Mouse (Mus musculus): Measurements from ENCODE around the gene Kif1b. TPM values are rescaled to one million over a fixed set of nuclear protein-coding genes. Genes with fewer than 3 reads are reported as not detected.
"Not testable (repeated sequence)": the region's sequence is repeated elsewhere in the genome, so short reads cannot be mapped to it uniquely, and the experiment has no call there.

Kif1b gene
- total and polyA plus RNA-seq, 3 experiments: 41.6 to 186 (median 154) TPM

DNA sequence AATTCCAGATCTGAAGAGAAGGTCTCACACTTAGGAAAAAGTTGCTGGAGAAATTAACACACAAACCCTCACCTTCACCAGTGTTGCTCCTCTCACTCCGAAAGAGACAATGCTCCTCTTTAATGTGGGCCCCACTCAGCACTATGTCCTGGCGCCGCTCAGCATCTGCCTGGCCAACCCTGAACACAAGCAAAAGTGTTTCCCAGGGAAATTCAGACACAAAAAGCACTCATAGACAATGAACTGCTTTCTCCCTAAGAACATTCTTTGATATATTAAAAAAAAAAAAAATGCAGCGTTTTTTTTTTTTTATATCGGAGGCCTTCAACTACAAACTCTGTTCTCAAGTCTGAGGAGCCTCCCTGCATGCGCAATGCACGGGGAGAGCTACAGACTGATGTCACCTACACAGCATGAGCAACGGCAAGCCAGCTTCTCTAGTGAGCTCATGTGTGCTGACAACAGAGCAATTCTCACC lies 60.3 kb downstream of the Kif1b start:
- DNase-seq: no peak
- TF ChIP-seq POLR2A (IDR thresholded peaks at IDR 0.05; ENCODE audit: insufficient read depth, low read depth, low read length) (no peak), EP300 (IDR thresholded peaks at IDR 0.05; ENCODE audit: insufficient read depth, low read depth, low read length) (no peak), CTCF (IDR thresholded peaks at IDR 0.05) (no peak)
- no peak overlapping the region for H3K9ac ChIP-seq (ENCODE audit: low read depth, low read length)
- intact Hi-C loops (cut with DNase I): no loop called here
- WGBS: 79% methylated on average over 8 of the region's 8 CpGs
- no peak overlapping the region for H3K4me3 ChIP-seq
- H3K4me1 ChIP-seq (ENCODE audit: control insufficient read depth, insufficient read depth, low read length): no peaks in the 10 kb centered on the region
- peaks cover 3% of the 10 kb centered on the region for H3K36me3 ChIP-seq (ENCODE audit: control insufficient read depth, insufficient read depth, low read length)
- no peaks in the 10 kb centered on the region for H3K27me3 ChIP-seq (ENCODE audit: control insufficient read depth, insufficient read depth, low read length)
- no peaks in the 10 kb centered on the region for H3K79me2 ChIP-seq (replicated peaks; ENCODE audit: control insufficient read depth, insufficient read depth, low read length)
- no peak overlapping the region for H3K27ac ChIP-seq

- peaks cover 3% of the 10 kb centered on the region for H3K36me3 ChIP-seq (ENCODE audit: control insufficient read depth, insufficient read depth, low read length)
- WGBS: 79% methylated on average over 7 of the region's 7 CpGs
- H3K4me1 ChIP-seq (ENCODE audit: control insufficient read depth, insufficient read depth, low read length): no peaks in the 10 kb centered on the region
- no peak overlapping the region for H3K27ac ChIP-seq
- H3K79me2 ChIP-seq (replicated peaks; ENCODE audit: control insufficient read depth, insufficient read depth, low read length): no peaks in the 10 kb centered on the region
- TF ChIP-seq POLR2A (IDR thresholded peaks at IDR 0.05; ENCODE audit: insufficient read depth, low read depth, low read length) (no peak), CTCF (IDR thresholded peaks at IDR 0.05) (no peak), EP300 (IDR thresholded peaks at IDR 0.05; ENCODE audit: insufficient read depth, low read depth, low read length) (no peak)
- no peaks in the 10 kb centered on the region for H3K27me3 ChIP-seq (ENCODE audit: control insufficient read depth, insufficient read depth, low read length)
- no peak overlapping the region for H3K4me3 ChIP-seq
- no peak for DNase-seq
- H3K9ac ChIP-seq (ENCODE audit: low read depth, low read length): no peak overlapping the region
- intact Hi-C loops (cut with DNase I): no loop called here
These were observed 60.8 kb downstream of the Kif1b start for GRCm38 (mm10) chr4:149246578-149247155.

DNA sequence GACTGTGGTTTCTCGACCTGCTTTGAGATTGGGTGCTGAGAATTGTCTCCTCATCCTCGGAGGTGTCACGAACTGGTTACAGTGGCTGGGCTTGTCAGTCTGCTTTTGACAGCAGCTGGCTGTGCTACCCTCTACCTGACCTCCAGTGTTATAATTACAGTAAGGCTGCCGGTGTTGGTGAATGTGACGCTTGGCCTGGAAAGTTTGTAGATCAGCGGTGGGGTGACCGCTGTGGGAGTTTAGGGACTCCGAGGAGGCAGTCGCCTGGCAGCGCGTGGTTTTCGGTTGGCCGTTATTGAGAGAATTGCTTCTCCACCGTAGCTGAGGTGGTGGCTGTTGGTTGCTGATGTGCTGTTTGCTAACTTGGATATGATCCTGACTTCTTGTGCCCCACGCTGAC lies 70.5 kb downstream of the Kif1b start:
- intact Hi-C loops (cut with DNase I): no loop called here
- DNase-seq: peak; percentile 25 to 32
- H3K36me3 ChIP-seq (ENCODE audit: control insufficient read depth, insufficient read depth, low read length): peaks cover 22% of the 10 kb centered on the region

DNA sequence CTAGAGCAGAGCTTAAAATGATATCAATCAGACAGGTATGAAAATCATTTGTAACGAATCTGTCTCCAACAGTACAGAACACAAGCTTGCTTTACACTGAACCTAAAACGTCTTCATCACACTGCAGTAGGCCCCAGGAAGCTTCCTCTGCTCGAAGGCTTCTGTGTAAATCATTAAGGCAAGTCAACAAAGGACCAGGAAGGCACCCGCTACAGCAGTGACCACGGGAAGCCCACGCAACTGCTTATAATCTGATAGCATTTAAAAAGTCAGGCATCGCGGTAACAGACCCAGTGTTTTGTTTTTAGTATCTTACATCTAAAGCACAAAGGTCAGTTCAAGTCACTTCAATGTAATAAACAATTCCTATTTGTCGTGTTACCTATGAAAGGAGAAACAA lies 73.6 kb downstream of the Kif1b start:
- peak overlapping the region; percentile 82 for H3K27ac ChIP-seq
- H3K4me1 ChIP-seq (ENCODE audit: control insufficient read depth, insufficient read depth, low read length): peaks cover 1% of the 10 kb centered on the region
- intact Hi-C loops (cut with DNase I): loop anchor here (5.0 kb wide), 1 partner anchor 73 kb away; the partner anchor contains the start of gene Kif1b
- DNase-seq: peak in 1 of 2 experiments; percentile 52
- H3K36me3 ChIP-seq (ENCODE audit: control insufficient read depth, insufficient read depth, low read length): peaks cover 19% of the 10 kb centered on the region
- 43% methylated on average over 9 of the region's 9 CpGs for WGBS
- no peak overlapping the region for H3K4me3 ChIP-seq
- no peaks in the 10 kb centered on the region for H3K79me2 ChIP-seq (replicated peaks; ENCODE audit: control insufficient read depth, insufficient read depth, low read length)
- no peak for TF ChIP-seq CTCF (IDR thresholded peaks at IDR 0.05)
- peak; percentile 90 for TF ChIP-seq EP300 (IDR thresholded peaks at IDR 0.05; ENCODE audit: insufficient read depth, low read depth, low read length)
- peak; percentile 41; the same call in 1 of the 2 replicates for TF ChIP-seq POLR2A (IDR thresholded peaks at IDR 0.05; ENCODE audit: insufficient read depth, low read depth, low read length)
- H3K9ac ChIP-seq (ENCODE audit: low read depth, low read length): no peak overlapping the region
- H3K27me3 ChIP-seq (ENCODE audit: control insufficient read depth, insufficient read depth, low read length): no peaks in the 10 kb centered on the region

More for the DNA sequence above, 70.5 kb downstream of the Kif1b start:
- no peak overlapping the region for H3K4me3 ChIP-seq
- TF ChIP-seq CTCF (IDR thresholded peaks at IDR 0.05) (no peak), POLR2A (IDR thresholded peaks at IDR 0.05; ENCODE audit: insufficient read depth, low read depth, low read length) (no peak), EP300 (IDR thresholded peaks at IDR 0.05; ENCODE audit: insufficient read depth, low read depth, low read length) (no peak)
- H3K27me3 ChIP-seq (ENCODE audit: control insufficient read depth, insufficient read depth, low read length): no peaks in the 10 kb centered on the region
- peaks cover 3% of the 10 kb centered on the region for H3K4me1 ChIP-seq (ENCODE audit: control insufficient read depth, insufficient read depth, low read length)
- 82% methylated on average over 15 of the region's 15 CpGs for WGBS
- peak overlapping the region; percentile 30 for H3K27ac ChIP-seq
- no peak overlapping the region for H3K9ac ChIP-seq (ENCODE audit: low read depth, low read length)
- H3K79me2 ChIP-seq (replicated peaks; ENCODE audit: control insufficient read depth, insufficient read depth, low read length): no peaks in the 10 kb centered on the region

- intact Hi-C loops (cut with DNase I); H3K27ac ChIP-seq; H3K4me3 ChIP-seq; H3K9ac ChIP-seq (ENCODE audit: low read depth, low read length); H3K79me2 ChIP-seq (replicated peaks; ENCODE audit: control insufficient read depth, insufficient read depth, low read length); H3K4me1 ChIP-seq (ENCODE audit: control insufficient read depth, insufficient read depth, low read length); H3K27me3 ChIP-seq (ENCODE audit: control insufficient read depth, insufficient read depth, low read length); DNase-seq; H3K36me3 ChIP-seq (ENCODE audit: control insufficient read depth, insufficient read depth, low read length): not testable (repeated sequence)
- peak; percentile 56 for TF ChIP-seq CTCF (IDR thresholded peaks at IDR 0.05)
- 92% methylated on average over 3 of the region's 3 CpGs for WGBS
These were observed 78.8 kb downstream of the Kif1b start for GRCm38 (mm10) chr4:149228682-149229081.

DNA sequence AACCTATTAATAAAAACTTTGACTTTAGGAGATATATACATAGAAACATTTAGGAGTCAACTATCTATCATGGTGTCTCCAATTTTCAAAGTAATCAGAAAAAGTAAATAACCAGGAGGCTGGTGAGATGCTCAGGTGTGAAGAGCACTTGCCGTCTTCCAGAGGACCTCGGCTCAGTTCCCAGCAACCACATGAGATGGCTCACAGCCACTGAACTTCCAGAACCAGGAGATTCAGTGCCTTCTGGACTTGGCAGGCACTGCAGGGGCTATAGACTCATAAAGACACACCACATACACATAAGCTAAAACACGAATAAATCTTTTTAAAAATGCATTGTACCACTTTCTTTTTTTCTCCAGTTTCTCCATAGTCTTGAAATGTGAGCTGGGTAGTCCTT lies 79.2 kb downstream of the Kif1b start:
- WGBS: 89% methylated on average over 3 of the region's 3 CpGs
- Histone ChIP-seq H3K4me3 (no peak overlapping the region), H3K36me3 (ENCODE audit: control insufficient read depth, insufficient read depth, low read length) (no peaks in the 10 kb centered on the region; the same call in 1 of the 2 replicates), H3K4me1 (ENCODE audit: control insufficient read depth, insufficient read depth, low read length) (no peaks in the 10 kb centered on the region; the same call in 1 of the 2 replicates), H3K79me2 (replicated peaks; ENCODE audit: control insufficient read depth, insufficient read depth, low read length) (no peaks in the 10 kb centered on the region), H3K27ac (no peak overlapping the region), H3K27me3 (ENCODE audit: control insufficient read depth, insufficient read depth, low read length) (no peaks in the 10 kb centered on the region), H3K9ac (ENCODE audit: low read depth, low read length) (no peak overlapping the region)
- intact Hi-C loops (cut with DNase I): no loop called here
- TF ChIP-seq EP300 (IDR thresholded peaks at IDR 0.05; ENCODE audit: insufficient read depth, low read depth, low read length) (no peak), CTCF (IDR thresholded peaks at IDR 0.05) (no peak), POLR2A (IDR thresholded peaks at IDR 0.05; ENCODE audit: insufficient read depth, low read depth, low read length) (no peak)
- DNase-seq: no peak
